In the genomic region with DNA sequence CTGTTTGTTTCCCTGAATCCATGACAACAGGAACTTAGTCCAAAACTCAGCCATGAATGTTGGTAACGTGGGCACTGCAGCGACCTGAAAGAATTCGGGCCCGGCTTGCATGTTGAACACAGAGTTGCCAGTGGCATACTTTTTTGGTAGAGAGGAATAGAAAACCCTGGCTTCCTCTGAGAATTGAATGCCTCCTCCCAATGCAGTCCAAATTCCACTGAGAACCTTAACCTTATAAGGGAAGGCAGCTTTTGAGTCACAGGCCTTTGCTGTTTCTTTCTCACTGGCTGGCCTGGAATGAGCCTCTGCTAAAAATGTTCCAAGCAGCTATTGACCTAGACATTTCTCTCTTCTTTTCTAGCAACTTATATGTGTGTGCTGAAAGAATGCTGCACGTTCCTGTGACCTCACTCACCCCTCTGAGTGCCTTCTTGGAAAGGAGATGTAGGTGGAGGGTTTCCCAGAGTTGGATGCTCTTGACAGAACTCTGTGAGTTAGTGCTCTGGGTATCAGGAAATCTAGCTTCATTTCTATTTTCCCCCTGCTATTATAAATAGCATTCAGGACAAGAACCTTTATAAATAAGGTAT, we compare ENCODE assay signal across 12 mouse cellular contexts. TPM values are rescaled to one million over a fixed set of nuclear protein-coding genes. Genes with fewer than 3 reads are reported as not detected.
DNase-seq lines count a peak whose midpoint lies in the region; ATAC-seq lines count a peak whose summit lies in the region.
"Had no signal": no experiment of that assay in that cellular context is flagged by ENCODE, and none has a peak within 500 bp of the region (broad histone marks: within the 10 kb centered on the region; RNA-seq: fewer than 3 reads in every experiment).

No protein-coding gene starts in this region.

- no peak overlapping the region for H3K4me3 ChIP-seq in heart, embryonic 15.5 days
- H3K4me3 ChIP-seq in stomach, embryonic 15.5 days (replicated peaks), result no peak overlapping the region
- H3K4me3 ChIP-seq: erythroblast, embryonic 14.5 days; megakaryocyte, embryonic 14.5 days had no signal

- no peaks in the 10 kb centered on the region for H3K36me3 ChIP-seq in heart, embryonic 15.5 days
- H3K36me3 ChIP-seq in stomach, embryonic 15.5 days, result no peaks in the 10 kb centered on the region

- peak overlapping the region; percentile 64 for H3K27ac ChIP-seq in heart, embryonic 15.5 days
- H3K27ac ChIP-seq in stomach, embryonic 15.5 days, result peak overlapping the region; percentile 65

- 43% methylated on average over 5 of the region's 5 CpGs for WGBS in heart, embryonic 15.5 days
- WGBS in stomach, embryonic 15.5 days, result 56% methylated on average over 5 of the region's 5 CpGs

- no peaks in the 10 kb centered on the region for H3K9me3 ChIP-seq in heart, embryonic 15.5 days (replicated peaks)
- H3K9me3 ChIP-seq in stomach, embryonic 15.5 days, result no peaks in the 10 kb centered on the region
- H3K9me3 ChIP-seq: megakaryocyte, embryonic 14.5 days had no signal

- H3K27me3 ChIP-seq in heart, embryonic 15.5 days, result no peaks in the 10 kb centered on the region
- H3K27me3 ChIP-seq in stomach, embryonic 15.5 days (replicated peaks), result no peaks in the 10 kb centered on the region
- H3K27me3 ChIP-seq: megakaryocyte, embryonic 14.5 days had no signal

- H3K9ac ChIP-seq in heart, embryonic 15.5 days, result no peak overlapping the region
- H3K9ac ChIP-seq in stomach, embryonic 15.5 days, result no peak overlapping the region

- DNase-seq in lung, adult 18-20 months, result peak; percentile 15 to 33
- DNase-seq in lung, postnatal 14 days, result no peak
- DNase-seq in fibroblast of lung, adult 2 months (ENCODE audit: low read depth), result peak; percentile 67
- no peak for DNase-seq in cerebellum, adult 11 months
- DNase-seq in thymus, postnatal 14 days, result no peak
- DNase-seq: adrenal gland, adult 8-10 months; cerebellum, postnatal 25 days had no signal

- H3K4me2 ChIP-seq in heart, embryonic 15.5 days, result no peak overlapping the region
- H3K4me2 ChIP-seq in stomach, embryonic 15.5 days, result no peak overlapping the region

- H3K4me1 ChIP-seq in heart, embryonic 15.5 days (replicated peaks), result no peaks in the 10 kb centered on the region; the same call in none of the 2 replicates
- H3K4me1 ChIP-seq in stomach, embryonic 15.5 days, result no peaks in the 10 kb centered on the region

- no peak; the same call in 1 of the 2 replicates for ATAC-seq in heart, embryonic 15.5 days (replicated peaks; ENCODE audit: insufficient number of reproducible peaks, insufficient read depth, low FRiP score, low read depth)
- peak; percentile 56; the same call in 1 of the 2 replicates for ATAC-seq in stomach, embryonic 15.5 days (ENCODE audit: insufficient read depth, low FRiP score, low read depth)
- ATAC-seq: hindbrain, embryonic 16.5 days had no signal

RNA-seq across cellular contexts. Expression of gene Acta2, which starts 10.3 kb away (rescaled TPM):
- 1,121 and 1,187 TPM in 2 replicates for polyA plus RNA-seq in heart, embryonic 15.5 days (2015; fragmentation: Nextera tagmentation; extraction: Ambion mirVana)
- 1,795 and 1,820 TPM in 2 replicates for polyA plus RNA-seq in stomach, embryonic 15.5 days (2015; fragmentation: Nextera tagmentation; extraction: Ambion mirVana)
- polyA plus RNA-seq: erythroblast, embryonic 14.5 days had no signal

RNA-seq across cellular contexts. Expression of gene Fas, which starts 24.8 kb away (rescaled TPM):
- polyA plus RNA-seq in heart, embryonic 15.5 days (2015; fragmentation: Nextera tagmentation; extraction: Ambion mirVana), result 5.0 and 5.5 TPM in 2 replicates
- 4.9 TPM in 2 replicates for polyA plus RNA-seq in stomach, embryonic 15.5 days (2015; fragmentation: Nextera tagmentation; extraction: Ambion mirVana)
- polyA plus RNA-seq: erythroblast, embryonic 14.5 days had no signal

Comparison
In these comparisons a context has a peak if more than half of its experiments do, and no peak if none do; other contexts are left out.
1. DNase-seq: peak in lung, adult 18-20 months (2 of 2) and fibroblast of lung, adult 2 months (single experiment); none in lung, postnatal 14 days (single experiment), cerebellum, adult 11 months (single experiment) and thymus, postnatal 14 days (single experiment).